Mouse (Mus musculus) right cerebral cortex, postnatal 36 days (tissue): ENCODE data around the gene Hist1h2bn.
"Not testable (repeated sequence)": the region's sequence is repeated elsewhere in the genome, so short reads cannot be mapped to it uniquely, and the experiment has no call there.

Source experiments
- DNase-seq, 2 experiments: peaks; one replicate each; pipeline ENCODE4 v3.0.0; 2022; ENCODE audit warnings: low spot score in 2 of 2, mixed read lengths in 1 of 2

Hist1h2bn gene

DNA sequence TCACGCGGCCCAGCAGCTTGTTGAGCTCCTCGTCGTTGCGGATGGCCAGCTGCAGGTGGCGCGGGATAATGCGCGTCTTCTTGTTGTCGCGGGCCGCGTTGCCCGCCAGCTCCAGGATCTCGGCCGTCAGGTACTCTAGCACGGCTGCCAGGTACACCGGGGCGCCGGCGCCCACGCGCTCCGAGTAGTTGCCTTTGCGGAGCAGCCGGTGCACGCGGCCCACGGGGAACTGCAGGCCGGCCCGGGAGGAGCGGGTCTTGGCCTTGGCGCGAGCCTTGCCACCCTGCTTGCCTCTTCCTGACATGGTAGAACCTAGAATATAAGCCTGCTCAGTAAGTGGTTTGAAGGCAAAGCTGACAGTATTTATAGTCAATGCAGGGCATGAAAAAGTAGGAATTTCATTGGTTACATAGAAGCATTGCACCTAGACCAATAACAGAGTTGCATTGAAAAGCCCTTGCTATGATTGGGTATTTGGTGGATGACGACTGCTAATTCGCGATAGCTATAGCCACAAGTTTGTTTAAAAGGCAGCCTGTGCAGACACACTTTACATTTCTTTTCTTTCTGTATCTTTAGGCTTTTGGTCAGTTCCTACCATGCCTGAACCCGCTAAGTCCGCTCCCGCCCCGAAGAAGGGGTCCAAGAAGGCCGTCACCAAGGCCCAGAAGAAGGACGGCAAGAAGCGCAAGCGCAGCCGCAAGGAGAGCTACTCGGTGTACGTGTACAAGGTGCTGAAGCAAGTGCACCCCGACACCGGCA lies at the start of gene Hist1h2bn, which contains the start of gene Hist1h2ak:
Hist1h2bn (plus strand) TSS at position 600 of the 762 bp plus-strand sequence.
Hist1h2ak (minus strand) TSS at position 304 of the 762 bp plus-strand sequence.
- DNase-seq = peak; percentile 61 to 85

DNA sequence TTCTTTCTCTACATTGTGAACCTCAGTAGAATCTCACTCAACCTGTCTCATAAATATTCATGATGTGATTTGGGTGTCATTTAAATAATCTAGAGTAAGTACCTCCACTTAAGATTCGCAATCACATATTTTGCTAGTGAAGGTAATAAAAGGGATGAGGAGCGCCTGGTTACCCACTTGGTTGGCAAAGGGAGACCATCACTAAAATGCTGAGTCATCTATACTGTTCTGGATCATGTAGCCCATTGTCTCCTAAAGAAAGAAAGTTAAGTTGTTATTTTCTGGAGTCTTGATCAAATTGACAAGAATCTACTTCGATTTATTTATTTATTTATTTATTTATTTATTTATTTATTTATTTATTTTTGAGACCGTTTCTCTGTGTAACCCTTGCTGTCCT lies 47.3 kb upstream of the Hist1h2bn start:
- no peak for DNase-seq

DNA sequence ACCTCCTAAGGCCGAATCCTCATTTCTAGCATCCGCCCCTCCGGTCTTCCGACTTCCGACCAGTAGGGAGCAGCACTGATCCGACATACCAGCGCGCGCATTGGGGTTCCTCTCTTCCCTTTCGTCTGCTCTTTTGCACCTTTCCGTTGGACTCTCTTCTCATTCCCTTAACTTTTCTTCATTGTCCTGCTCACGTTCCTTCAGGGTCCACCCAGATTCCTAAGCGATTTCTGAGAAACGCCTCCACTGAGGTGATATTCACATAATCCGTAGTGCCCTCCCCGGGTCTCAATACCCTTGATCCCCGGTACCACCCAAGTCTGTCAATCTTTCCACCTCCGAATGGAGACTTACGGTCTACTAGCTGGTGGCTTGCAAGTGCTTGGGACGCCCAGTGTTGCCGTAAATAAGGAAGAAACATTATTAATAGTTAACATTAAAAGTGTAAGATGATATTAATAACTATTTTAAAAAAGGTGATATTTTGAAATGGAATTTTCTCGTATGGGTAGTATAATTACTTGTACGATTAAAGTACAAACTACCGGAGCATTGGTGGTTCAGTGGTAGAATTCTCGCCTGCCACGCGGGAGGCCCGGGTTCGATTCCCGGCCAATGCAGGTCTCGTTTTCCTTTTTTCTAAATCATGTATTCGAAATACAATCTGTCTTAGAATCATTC lies 43.8 kb upstream of the Hist1h2bn start:
- DNase-seq = peak; percentile 80 to 84

DNA sequence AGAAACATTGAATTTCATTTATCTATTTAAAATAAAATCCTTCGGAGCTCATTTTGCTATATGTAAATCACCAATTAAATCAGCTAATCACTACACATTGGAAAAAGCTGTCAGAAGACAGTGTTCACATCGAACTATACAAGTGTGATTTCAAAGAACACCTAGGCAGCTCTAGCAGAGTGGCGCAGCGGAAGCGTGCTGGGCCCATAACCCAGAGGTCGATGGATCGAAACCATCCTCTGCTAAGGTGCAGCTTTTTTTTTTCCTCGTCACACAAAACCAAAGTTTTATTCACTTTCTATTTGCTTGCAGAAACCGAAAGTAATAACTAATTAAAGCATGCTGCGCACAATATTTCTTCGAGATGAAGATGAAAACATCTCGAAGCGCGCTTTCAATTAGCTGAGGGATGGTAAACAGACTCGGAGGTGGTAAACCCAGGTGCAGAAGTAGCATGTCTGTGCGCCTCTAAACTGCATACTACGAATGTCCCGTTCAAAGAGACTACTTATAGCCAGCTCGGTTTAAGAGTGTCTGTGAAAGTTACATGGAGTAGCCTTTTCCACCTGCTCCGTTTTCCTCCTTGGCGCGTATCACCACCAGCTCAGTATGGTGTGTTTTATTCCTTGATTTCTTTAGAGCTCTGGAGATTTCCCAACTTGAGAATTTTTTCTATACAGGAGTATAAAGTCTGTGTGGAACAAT lies 43.0 kb upstream of the Hist1h2bn start:
- DNase-seq = peak; percentile 69 to 76

DNA sequence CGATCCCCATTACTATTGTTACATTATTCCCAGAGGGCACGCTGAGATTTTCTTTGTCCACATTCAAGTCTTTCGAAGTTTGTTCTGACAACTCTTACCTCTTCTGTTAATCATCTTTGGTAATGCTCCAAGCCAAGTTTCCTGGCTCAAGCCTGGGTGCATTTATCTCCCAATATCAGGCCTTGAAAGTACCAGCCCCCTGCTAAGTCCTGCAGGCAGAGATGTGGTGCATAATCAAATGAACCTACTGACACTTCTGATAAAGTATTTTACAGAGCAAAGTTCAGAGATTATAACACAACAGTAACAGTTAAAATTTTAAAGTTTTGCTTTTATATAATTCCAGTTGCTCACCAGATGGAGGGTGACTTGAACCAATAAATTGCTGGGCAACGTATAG lies 42.2 kb upstream of the Hist1h2bn start:
- no peak for DNase-seq

DNA sequence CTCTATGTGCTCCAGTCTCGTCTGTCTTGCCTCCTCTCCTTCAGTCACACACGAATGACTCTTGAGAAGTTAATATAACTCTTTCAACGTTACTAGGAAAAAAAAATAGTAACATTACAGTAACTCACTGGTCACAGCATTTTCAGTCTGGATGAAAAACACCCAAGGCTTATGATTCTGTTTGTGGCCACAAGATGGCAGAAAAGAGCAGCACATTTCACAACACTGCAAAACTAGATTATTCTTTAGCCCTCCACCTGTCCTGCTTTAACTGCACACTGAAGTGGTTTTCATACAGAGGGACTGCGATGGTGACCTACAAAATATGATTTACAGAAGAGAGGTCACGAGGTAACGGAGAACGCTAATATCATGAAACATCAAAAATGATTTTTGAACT lies 39.2 kb upstream of the Hist1h2bn start:
- peak; percentile 37 to 61 for DNase-seq

DNA sequence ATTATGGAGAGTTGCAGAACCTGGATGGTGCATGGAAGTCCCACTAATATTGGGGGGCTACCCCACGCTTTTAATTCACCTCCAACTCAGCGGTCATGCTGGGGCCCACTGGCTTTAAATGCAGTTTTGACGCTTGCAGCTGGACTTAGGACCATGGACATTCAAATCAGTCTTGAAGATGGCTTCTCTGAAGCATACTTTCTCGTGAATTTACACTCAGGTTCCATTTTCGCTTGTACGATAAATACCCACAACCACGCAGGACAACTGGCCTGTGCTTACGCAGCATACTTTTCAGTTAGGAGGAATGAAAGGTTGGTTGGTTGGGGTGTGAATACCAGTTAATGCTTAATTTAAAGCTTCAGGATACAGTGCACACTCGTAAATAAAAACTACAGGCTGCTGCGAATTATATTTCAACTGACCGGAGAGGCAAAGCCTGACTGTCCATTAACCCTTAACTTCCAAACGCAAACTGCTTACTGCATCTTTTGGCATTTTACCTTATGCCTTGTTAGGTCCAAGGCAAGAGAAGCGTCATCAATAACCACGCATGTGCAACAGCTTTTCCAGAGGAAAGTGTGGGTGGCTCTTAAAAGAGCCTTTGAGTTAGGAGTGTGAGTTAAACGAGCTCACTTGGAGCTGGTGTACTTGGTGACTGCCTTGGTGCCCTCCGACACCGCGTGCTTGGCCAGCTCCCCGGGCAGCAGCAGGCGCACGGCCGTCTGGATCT lies 38.6 kb upstream of the Hist1h2bn start:
- peak in 1 of 2 experiments; percentile 25 for DNase-seq

DNA sequence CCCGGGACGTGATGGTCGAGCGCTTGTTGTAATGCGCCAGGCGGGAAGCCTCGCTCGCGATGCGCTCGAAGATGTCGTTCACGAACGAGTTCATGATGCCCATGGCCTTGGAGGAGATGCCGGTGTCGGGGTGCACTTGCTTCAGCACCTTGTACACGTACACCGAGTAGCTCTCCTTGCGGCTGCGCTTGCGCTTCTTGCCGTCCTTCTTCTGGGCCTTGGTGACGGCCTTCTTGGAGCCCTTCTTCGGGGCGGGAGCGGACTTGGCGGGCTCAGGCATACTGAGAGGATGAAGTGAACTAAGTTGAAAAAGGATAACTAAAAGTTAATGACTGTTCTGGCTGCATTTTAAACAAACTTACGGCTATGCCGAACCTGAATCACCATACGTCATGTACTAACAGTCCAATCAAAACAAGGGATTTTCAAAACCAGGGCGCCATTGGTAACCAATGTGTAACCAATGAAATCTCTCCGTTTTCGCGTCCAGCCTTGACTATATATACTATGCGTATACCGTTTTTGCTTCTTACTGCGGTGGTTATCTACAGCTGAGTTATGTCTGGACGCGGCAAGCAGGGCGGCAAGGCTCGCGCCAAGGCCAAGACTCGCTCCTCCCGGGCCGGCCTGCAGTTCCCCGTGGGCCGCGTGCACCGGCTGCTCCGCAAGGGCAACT lies 37.9 kb upstream of the Hist1h2bn start, which contains the start of the genes Hist1h2bl and Hist1h2ai:
Hist1h2bl (minus strand) TSS at position 280 of the 676 bp plus-strand sequence.
Hist1h2ai (plus strand) TSS at position 559 of the 676 bp plus-strand sequence.
- peak; percentile 84 to 90 for DNase-seq

DNA sequence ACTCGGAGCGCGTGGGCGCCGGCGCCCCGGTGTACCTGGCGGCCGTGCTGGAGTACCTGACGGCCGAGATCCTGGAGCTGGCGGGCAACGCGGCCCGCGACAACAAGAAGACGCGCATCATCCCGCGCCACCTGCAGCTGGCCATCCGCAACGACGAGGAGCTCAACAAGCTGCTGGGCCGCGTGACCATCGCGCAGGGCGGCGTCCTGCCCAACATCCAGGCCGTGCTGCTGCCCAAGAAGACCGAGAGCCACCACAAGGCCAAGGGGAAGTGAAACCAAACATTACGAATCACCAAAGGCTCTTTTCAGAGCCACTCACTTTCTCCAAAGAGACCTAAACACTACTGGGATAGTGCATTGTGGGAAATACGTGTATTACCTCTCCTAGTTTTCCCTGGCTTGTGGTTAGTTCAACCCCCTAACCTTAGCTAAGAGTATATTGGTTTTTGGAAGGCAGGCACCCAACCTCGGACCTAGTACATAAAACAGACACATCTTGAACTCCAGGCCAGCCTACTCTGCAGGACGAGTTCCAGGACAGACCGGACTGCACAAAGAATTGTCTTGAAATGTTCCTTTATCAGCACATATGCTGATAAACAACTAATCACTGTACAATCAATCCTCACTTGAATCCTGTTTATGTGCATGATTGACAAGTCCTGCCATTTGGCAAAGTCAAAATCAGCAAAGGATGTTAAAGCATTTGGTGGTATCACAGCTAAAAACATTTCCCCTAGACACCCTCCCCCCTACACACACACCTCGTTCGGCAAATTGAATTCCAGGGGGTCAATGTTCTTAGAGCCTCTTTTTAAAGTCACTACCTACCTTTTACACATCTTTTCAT lies 37.2 kb upstream of the Hist1h2bn start:
- not testable (repeated sequence) for DNase-seq

DNA sequence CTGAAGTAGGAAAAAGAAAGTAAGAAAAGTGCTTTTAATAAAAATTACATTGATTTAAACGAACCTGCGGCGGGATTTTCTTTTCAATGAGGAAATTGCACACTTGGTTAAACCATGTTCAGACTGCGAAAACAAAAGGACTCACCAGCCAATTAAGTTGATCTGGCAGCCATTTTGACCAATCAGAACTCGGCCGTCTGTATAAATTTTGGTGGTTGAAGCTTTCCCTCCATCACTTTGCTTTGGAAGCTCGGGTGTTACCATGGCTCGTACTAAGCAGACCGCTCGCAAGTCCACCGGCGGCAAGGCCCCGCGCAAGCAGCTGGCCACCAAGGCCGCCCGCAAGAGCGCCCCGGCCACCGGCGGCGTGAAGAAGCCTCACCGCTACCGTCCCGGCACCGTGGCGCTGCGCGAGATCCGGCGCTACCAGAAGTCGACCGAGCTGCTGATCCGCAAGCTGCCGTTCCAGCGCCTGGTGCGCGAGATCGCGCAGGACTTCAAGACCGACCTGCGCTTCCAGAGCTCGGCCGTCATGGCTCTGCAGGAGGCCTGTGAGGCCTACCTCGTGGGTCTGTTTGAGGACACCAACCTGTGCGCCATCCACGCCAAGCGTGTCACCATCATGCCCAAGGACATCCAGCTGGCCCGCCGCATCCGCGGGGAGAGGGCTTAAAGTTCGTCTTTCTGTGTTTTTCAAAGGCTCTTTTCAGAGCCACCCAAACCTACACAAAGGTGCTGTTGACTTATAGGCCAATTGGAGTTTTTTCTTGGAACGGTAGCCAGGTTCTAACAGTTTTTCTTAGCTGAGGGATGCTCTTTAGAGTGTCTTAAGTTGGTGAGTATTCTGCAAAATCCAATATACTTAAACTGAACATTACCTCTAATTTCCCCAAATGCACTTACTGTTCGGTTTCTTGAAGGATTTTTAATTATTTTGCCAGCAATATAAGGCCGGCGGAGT lies 36.2 kb upstream of the Hist1h2bn start, which contains the start of gene Hist1h3h:
Hist1h3h (plus strand) TSS at position 263 of the 961 bp plus-strand sequence.
- peak; percentile 84 to 89 for DNase-seq

DNA sequence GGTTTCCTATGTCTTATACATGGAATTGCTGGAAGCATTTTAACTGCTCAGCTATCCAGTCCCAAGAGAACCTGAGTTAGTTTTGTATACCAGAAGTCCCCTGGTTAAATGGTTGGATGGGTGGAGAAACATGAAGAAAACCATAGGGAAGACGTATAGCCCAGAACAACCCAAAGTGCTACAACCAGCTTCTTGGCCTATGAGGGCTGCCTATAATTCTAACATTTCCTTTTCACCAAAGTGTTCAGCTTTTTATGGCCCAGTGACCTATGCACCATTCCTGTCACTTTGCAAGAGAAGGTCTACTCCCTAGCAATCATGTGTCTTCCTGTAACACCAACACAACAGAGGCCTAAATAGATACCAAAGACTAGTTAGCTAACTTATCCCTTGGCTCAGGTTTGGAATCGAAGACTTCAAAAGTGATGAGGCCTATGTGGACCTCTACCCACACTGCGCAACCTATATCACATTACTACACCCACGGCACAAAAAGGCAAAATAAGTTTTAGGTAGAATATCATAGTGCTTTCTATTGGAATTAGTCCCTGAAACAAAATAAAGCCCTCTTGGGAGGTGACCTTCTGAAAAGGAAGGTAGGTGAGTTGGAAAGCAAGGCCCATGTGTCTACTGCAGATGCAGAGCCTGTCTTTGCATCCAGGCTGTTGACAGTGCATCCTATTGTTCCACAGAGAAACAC lies 35.4 kb upstream of the Hist1h2bn start:
- DNase-seq = no peak

DNA sequence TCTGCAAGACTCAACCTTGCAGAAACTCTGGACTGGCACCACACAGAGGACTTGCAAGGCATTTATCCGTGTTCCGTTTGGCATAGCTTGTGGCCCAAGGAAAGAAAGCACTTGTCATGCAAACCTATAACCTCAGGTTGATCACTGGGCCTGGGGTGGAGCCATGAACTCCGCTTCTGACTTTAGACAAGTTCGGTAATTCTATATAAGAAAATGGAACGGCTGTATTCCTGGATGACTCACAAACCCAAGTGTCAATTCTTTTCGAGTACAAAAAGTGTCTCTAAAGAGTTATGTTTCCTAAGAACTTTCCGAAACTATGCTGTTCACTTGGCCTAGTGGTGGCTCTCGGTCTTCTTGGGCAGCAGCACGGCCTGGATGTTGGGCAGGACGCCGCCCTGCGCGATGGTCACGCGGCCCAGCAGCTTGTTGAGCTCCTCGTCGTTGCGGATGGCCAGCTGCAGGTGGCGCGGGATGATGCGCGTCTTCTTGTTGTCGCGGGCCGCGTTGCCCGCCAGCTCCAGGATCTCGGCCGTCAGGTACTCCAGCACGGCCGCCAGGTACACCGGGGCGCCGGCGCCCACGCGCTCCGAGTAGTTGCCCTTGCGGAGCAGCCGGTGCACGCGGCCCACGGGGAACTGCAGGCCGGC lies 32.7 kb upstream of the Hist1h2bn start:
- DNase-seq = not testable (repeated sequence)

DNA sequence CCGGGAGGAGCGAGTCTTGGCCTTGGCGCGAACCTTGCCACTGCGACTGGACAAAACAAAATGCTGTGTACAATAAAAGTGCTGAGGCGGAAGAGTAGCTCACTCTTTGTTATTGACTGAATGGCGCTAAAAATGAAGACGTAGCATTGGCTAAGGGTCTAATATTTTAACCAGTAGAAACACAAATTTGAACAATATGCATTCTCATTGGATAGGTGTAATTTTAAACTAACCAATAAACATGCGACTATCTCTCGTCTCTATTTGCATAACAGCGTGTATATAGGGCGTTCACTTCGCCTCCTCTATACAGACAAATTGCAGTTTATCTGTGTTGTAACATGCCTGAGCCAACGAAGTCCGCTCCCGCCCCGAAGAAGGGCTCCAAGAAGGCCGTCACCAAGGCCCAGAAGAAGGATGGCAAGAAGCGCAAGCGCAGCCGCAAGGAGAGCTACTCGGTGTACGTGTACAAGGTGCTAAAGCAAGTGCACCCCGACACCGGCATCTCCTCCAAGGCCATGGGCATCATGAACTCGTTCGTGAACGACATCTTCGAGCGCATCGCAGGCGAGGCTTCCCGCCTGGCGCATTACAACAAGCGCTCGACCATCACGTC lies 32.1 kb upstream of the Hist1h2bn start, which contains the start of gene Hist1h2bm:
Hist1h2bm (plus strand) TSS at position 288 of the 616 bp plus-strand sequence.
- DNase-seq = peak; percentile 49 to 56

DNA sequence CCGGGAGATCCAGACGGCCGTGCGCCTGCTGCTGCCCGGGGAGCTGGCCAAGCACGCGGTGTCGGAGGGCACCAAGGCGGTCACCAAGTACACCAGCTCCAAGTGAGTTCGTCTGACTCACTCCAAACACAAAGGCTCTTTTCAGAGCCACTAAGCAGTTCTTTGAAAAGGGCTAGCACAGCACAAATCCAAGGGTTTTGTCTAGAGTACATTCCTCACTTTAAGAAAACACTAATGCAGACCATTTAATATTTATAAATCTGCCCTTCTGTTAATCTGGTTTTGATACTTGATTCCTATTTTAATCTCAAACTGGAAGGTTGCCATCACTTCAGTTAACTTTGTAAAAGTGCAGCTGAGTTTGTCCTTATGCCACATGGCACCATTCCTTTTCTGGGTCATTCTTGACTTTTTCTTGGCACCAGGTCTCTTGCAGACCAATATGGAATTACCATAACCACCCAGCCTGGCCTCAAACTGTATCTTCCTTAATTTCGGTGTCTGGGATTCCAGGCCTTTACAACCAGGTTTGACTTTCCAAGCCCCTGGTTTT lies 31.5 kb upstream of the Hist1h2bn start:
- no peak for DNase-seq

DNA sequence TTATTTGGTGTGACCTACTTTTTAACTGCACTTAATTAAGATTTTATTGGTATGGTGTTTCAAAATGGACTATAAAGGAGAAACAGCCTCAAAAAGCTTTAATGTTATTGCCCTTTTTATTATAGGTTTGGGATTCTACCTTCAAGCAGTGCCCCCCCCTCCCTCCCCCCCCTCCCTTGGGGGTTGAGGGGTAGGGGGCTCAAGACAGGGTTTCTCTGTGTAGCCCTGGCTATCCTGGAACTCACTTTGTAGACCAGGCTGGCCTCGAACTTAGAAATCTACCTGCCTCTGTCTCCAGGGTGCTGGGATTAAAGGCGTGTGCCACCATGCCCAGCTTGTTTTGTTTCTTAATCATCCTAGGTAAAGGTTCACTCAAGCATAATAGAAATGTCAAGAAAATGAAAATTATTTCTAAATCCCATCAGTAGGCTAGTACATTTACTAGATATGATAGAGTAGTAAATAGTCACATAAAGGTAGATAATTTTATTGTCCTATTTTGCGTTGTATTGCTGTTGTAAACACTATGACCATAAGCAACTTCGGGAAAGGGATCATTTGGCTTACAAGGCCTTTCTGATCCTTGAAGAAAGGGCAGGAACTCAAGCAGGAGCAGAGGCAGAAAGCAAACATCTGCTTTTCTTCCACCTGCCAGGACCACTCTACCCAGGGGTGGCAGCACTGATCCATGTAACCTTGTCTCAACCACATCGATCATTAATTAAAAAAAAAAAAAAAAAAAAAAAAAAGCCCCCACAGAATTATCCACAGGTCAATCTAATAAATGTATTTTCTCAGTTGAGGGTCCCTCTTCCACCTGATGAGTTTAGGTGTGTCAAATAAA lies 30.7 kb upstream of the Hist1h2bn start:
- no peak for DNase-seq
